Mouse (Mus musculus): ENCODE data around the gene Slc7a15. TPM values are rescaled to one million over a fixed set of nuclear protein-coding genes. Genes with fewer than 3 reads are reported as not detected.

Slc7a15 gene
- polyA plus RNA-seq, 2 experiments, result not detected

- no peak overlapping the region for H3K9ac ChIP-seq (ENCODE audit: low read depth, low read length, severe bottlenecking)
- no peak overlapping the region for H3K27ac ChIP-seq (replicated peaks; ENCODE audit: low read depth, low read length)
- WGBS, result 71% methylated on average over 5 of the region's 5 CpGs
- H3K9me3 ChIP-seq (ENCODE audit: control insufficient read depth, low read length), result no peaks in the 10 kb centered on the region
- H3K36me3 ChIP-seq (ENCODE audit: control insufficient read depth, insufficient read depth, low read length), result no peaks in the 10 kb centered on the region
- ATAC-seq (ENCODE audit: low FRiP score, low read depth), result no peak
- no peak for DNase-seq (ENCODE audit: low spot score)
- no peak overlapping the region for H3K4me3 ChIP-seq (replicated peaks; ENCODE audit: low read length)
- no peaks in the 10 kb centered on the region for H3K27me3 ChIP-seq (ENCODE audit: control insufficient read depth, insufficient read depth, low read length)
- no peak for TF ChIP-seq POLR2A (IDR thresholded peaks at IDR 0.05; ENCODE audit: borderline replicate concordance, extremely low read depth, insufficient read depth, insufficient read length)
- H3K4me1 ChIP-seq (ENCODE audit: control insufficient read depth, insufficient read depth, low read length), result no peaks in the 10 kb centered on the region
- H3K4me2 ChIP-seq (replicated peaks; ENCODE audit: low read depth, low read length, severe bottlenecking), result no peak overlapping the region
Measured at GRCm38 (mm10) chr12:8527770-8528169, 71.1 kb downstream of the Slc7a15 start.

GRCm38 (mm10) chr12:8527175-8527574 lies 71.7 kb downstream of the Slc7a15 start:
- WGBS, result 43% methylated on average over 1 of the region's 1 CpGs
- no peaks in the 10 kb centered on the region for H3K36me3 ChIP-seq (ENCODE audit: control insufficient read depth, insufficient read depth, low read length)
- no peak for ATAC-seq (ENCODE audit: low FRiP score, low read depth)

GRCm38 (mm10) chr12:8524062-8524461 lies 74.8 kb downstream of the Slc7a15 start:
- Histone ChIP-seq H3K27me3 (ENCODE audit: control insufficient read depth, insufficient read depth, low read length) (no peaks in the 10 kb centered on the region), H3K36me3 (ENCODE audit: control insufficient read depth, insufficient read depth, low read length) (no peaks in the 10 kb centered on the region), H3K4me1 (ENCODE audit: control insufficient read depth, insufficient read depth, low read length) (no peaks in the 10 kb centered on the region), H3K27ac (replicated peaks; ENCODE audit: low read depth, low read length) (no peak overlapping the region), H3K9me3 (ENCODE audit: control insufficient read depth, low read length) (no peaks in the 10 kb centered on the region), H3K4me2 (replicated peaks; ENCODE audit: low read depth, low read length, severe bottlenecking) (no peak overlapping the region), H3K9ac (ENCODE audit: low read depth, low read length, severe bottlenecking) (no peak overlapping the region), H3K4me3 (replicated peaks; ENCODE audit: low read length) (no peak overlapping the region)
- DNase-seq (ENCODE audit: low spot score) (no peak), ATAC-seq (ENCODE audit: low FRiP score, low read depth) (no peak)
- no peak for TF ChIP-seq POLR2A (IDR thresholded peaks at IDR 0.05; ENCODE audit: borderline replicate concordance, extremely low read depth, insufficient read depth, insufficient read length)
- 38% methylated on average over 5 of the region's 5 CpGs for WGBS

More at GRCm38 (mm10) chr12:8527175-8527574, 71.7 kb downstream of the Slc7a15 start:
- no peak for DNase-seq (ENCODE audit: low spot score)
- Histone ChIP-seq H3K4me3 (replicated peaks; ENCODE audit: low read length) (no peak overlapping the region), H3K4me1 (ENCODE audit: control insufficient read depth, insufficient read depth, low read length) (no peaks in the 10 kb centered on the region), H3K27ac (replicated peaks; ENCODE audit: low read depth, low read length) (no peak overlapping the region), H3K4me2 (replicated peaks; ENCODE audit: low read depth, low read length, severe bottlenecking) (no peak overlapping the region), H3K9ac (ENCODE audit: low read depth, low read length, severe bottlenecking) (no peak overlapping the region), H3K9me3 (ENCODE audit: control insufficient read depth, low read length) (no peaks in the 10 kb centered on the region), H3K27me3 (ENCODE audit: control insufficient read depth, insufficient read depth, low read length) (no peaks in the 10 kb centered on the region)
- TF ChIP-seq POLR2A (IDR thresholded peaks at IDR 0.05; ENCODE audit: borderline replicate concordance, extremely low read depth, insufficient read depth, insufficient read length), result no peak

- H3K4me1 ChIP-seq (ENCODE audit: control insufficient read depth, insufficient read depth, low read length), result no peaks in the 10 kb centered on the region
- H3K9me3 ChIP-seq (ENCODE audit: control insufficient read depth, low read length), result no peaks in the 10 kb centered on the region
- no peaks in the 10 kb centered on the region for H3K36me3 ChIP-seq (ENCODE audit: control insufficient read depth, insufficient read depth, low read length)
- DNase-seq (ENCODE audit: low spot score) (no peak), ATAC-seq (ENCODE audit: low FRiP score, low read depth) (no peak)
- H3K9ac ChIP-seq (ENCODE audit: low read depth, low read length, severe bottlenecking), result no peak overlapping the region
- H3K27me3 ChIP-seq (ENCODE audit: control insufficient read depth, insufficient read depth, low read length), result no peaks in the 10 kb centered on the region
- H3K4me3 ChIP-seq (replicated peaks; ENCODE audit: low read length), result no peak overlapping the region
- TF ChIP-seq POLR2A (IDR thresholded peaks at IDR 0.05; ENCODE audit: borderline replicate concordance, extremely low read depth, insufficient read depth, insufficient read length), result no peak
- no peak overlapping the region for H3K27ac ChIP-seq (replicated peaks; ENCODE audit: low read depth, low read length)
- no peak overlapping the region for H3K4me2 ChIP-seq (replicated peaks; ENCODE audit: low read depth, low read length, severe bottlenecking)
- 100% methylated on average over 1 of the region's 2 CpGs for WGBS
Measured at GRCm38 (mm10) chr12:8522711-8523110, 76.2 kb downstream of the Slc7a15 start.

GRCm38 (mm10) chr12:8521375-8522047 lies 77.4 kb downstream of the Slc7a15 start:
- TF ChIP-seq POLR2A (IDR thresholded peaks at IDR 0.05; ENCODE audit: borderline replicate concordance, extremely low read depth, insufficient read depth, insufficient read length), result no peak
- DNase-seq (ENCODE audit: low spot score), result peak; percentile 45

More at GRCm38 (mm10) chr12:8521375-8522047, 77.4 kb downstream of the Slc7a15 start:
- WGBS, result 46% methylated on average over 12 of the region's 12 CpGs
- no peak for ATAC-seq (ENCODE audit: low FRiP score, low read depth)
- Histone ChIP-seq H3K27me3 (ENCODE audit: control insufficient read depth, insufficient read depth, low read length) (no peaks in the 10 kb centered on the region), H3K36me3 (ENCODE audit: control insufficient read depth, insufficient read depth, low read length) (no peaks in the 10 kb centered on the region), H3K9ac (ENCODE audit: low read depth, low read length, severe bottlenecking) (no peak overlapping the region), H3K27ac (replicated peaks; ENCODE audit: low read depth, low read length) (no peak overlapping the region), H3K4me2 (replicated peaks; ENCODE audit: low read depth, low read length, severe bottlenecking) (no peak overlapping the region), H3K4me3 (replicated peaks; ENCODE audit: low read length) (no peak overlapping the region), H3K4me1 (ENCODE audit: control insufficient read depth, insufficient read depth, low read length) (no peaks in the 10 kb centered on the region), H3K9me3 (ENCODE audit: control insufficient read depth, low read length) (no peaks in the 10 kb centered on the region)
